Mouse (Mus musculus): Measurements from ENCODE around the gene Ube3c.
"Not testable (repeated sequence)": the region's sequence is repeated elsewhere in the genome, so short reads cannot be mapped to it uniquely, and the experiment has no call there.

Ube3c gene

DNA sequence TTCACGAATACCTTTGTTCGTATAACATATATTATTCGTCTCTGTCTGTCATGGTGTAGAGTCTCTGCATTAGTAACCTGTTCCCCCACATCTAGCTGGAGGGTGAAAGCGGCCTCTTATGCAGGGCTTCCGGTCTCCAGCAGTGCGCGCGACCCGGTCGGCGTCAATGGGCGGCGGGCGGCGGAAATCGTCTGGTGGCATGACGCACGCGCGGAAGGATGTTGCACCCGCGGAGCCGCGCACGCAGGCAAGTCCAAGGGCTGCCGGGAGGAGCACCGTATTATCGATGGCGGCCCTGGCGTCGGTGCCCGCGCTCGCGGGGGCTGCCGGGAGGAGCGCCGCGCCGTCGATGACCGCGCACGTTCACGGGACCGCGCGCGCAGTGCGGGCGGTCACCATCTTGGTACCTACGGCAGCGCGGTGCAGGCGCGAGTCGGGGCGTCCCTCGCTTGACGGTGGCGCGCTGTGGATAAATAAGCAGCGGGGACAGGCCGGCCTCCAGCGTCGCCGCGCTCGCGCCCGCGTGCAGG, at the start of gene Ube3c:
TSS of gene Ube3c (plus strand) at position 395 of the 530 bp plus-strand sequence.
- DNase-seq (ENCODE audit: low read depth, low spot score), result peak; percentile 90

DNA sequence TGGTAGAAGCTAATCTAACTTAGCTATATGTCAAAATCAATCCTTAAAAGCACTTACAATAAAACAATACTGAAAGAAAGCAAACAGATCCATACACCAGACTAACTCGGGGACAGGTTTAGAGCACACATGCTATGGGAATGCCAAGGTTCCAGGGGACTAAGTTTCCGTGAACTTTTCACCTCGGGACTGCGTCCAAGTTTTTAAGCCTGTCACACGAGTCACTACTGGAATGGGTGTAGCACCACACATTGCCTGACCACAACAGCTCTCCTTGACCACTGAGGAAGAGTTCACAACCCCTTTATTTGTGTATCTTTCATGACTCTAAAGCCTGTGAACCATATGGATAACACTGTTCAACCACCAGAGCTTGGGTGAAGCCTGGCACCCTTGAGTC, 8.9 kb upstream of the Ube3c start:
- no peak for DNase-seq (ENCODE audit: low read depth, low spot score)

DNA sequence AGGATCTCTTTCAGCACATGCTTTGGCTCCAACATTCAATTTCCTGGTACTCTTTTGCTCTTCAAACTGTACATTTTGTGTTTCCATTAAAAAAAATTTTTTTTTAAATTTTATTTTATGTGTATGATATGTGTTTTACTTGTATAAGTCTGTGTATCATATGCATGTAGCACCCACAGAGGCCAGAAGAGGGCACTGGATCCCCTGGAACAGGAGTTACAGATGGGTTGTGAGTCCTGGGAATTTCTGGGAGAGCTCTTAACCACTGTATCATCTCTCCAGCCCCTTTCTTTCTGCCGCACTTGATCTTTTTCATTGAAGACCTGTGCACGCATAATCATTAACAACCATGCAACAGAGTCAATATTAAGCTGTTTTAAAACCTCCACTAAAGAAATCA, 8.4 kb upstream of the Ube3c start:
- DNase-seq (ENCODE audit: low read depth, low spot score), result no peak

DNA sequence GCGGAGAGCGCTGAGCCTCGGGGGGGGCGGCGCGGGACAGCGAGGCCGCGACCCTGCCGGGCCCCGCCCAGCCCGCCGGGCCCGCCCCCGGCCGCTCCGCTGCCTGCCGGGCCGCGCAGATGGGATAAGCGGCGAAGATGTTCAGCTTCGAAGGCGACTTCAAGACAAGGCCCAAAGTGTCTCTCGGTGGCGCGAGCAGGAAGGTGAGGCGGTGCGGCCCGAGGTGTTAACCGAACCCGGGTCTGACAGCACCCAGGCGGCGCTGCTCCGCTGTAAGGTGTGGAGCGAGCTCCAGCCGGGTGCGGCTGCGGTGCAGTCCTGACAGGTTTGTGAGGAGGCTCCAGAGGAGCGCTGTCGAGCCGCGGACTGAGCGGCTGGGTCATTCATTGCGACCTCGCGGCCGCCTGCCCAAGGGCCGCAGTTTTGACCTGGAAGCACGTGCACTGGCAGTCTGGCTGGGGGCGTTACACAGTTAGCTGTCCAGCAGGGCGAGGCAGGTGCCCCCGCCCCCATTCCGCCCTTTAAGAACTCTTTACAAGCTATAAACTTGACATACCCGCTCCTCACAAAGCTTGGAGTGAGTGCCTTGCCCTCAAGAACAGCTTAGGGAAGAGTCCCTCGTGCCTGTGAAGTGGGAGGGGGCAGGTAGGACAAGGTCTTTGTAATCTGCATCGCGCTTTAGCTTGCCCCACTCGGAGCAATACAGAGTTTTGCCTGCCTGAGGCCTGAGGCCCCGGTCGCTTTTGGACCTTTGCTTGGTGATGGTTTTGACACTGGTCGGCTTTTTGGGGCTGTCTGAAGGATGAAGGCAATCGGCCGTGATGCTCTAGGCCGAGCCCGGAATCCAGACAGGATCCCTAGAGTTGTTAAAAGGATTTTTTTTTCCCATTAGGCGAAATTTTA, 587 bp downstream of the Ube3c start:
- DNase-seq (ENCODE audit: low read depth, low spot score), result peak; percentile 38

DNA sequence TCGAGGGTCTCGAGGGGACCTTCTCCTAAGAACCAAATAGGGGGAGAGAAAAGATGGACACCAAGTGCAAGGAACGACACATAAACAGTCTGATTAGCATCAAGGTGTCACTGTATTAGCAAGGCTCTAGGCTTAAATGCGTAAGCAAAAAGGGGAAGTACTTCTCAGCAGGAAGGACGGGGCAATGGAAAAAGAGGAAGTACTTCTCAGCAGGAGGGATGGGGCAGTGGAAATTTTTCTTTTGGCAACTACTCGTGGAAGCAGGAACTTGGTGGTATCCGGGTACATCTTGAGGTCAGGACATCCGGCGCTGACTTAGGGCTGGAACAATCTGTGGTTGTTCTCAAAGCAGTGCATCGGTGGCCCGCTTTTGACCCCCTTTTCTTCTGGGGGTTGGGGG, 5.2 kb downstream of the Ube3c start:
- not testable (repeated sequence) for DNase-seq (ENCODE audit: low read depth, low spot score)

DNA sequence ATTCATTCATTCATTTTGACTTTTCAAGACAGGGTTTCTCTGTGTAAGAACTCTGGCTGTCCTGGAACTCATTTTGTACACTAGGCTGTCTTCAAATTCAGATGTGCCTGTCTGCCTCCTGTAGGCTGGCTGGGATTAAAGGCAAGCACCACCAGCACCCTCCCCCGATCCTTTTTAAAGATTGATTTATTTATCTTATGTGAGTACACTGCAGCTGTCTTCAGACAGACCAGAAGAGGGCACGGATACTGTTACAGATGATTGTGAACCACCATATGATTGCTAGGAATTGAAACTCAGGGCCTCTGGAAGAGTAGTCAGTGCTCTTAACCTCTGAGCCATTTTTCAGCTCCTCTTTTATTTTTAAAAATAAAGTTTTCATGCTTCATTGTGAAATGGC, 6.0 kb downstream of the Ube3c start:
- DNase-seq (ENCODE audit: low read depth, low spot score), result no peak

DNA sequence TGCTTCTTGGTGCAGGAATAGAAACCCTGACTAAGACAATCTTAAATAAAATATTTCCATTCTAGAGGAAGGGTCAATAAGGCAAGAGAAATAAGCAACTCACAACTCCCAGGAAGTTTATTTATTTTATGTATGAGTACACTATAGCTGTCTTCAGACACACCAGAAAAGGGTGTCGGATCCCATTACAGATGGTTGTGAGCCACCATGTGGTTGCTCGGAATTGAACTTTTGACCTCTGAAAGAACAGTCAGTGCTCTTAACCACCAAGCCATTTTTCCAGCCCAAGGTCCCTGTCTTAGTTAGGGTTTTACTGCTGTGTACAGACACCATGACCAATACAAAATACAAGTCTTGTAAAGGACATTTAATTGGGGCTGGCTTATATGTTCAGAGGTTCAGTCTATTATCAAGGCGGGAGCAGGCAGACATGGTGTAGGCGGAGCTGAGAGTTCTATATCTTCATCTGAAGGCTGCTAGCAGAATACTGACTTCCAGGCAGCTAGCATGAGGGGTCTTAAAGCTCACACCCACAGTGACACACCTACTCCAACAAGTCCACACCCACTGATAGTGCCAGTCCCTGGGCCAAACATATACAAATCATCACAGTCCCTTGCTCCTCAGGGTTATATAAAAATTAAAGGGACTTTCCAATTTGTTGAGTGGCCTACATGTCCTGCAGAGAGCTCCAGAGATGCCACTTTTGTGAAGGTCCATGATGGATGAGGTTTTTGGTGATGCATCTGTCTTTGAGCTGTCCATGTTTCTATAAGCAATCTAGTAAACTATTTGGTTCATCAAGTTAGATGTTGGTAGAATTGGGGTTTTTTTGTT, 9.0 kb downstream of the Ube3c start:
- peak; percentile 36 for DNase-seq (ENCODE audit: low read depth, low spot score)

DNA sequence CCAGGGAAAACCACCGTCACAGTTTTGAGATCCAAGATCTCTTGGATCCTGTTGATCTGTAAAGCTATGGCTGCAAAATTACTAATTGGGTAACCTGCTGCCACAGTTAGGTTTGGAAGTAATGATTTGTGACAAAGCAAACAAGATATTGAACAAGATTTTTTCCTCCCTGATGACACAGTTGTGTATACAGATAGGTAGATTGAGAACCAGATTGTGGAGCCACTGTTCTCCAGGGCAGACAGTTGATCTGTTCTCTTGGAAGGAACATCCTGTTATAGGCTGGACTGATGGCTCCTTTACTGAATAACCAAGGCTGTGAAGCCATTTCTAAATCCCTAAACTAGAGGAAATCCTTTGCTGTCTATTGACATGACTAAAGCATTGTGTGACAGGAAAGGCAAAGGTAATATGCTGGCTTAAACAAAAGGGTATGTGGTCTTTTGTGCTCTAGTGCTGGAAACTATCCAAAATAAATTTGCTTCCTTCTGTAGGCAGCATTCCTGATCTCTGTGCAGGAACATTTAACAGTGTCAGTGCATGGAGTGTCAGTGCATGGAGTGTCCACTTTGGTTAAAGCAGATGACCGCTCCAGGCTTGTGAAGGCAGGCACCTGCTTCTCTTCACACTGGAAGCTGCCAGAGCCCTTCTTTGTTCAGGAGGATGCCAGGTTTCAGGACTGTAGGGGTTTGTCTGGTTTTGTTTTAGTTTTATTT, 15.0 kb downstream of the Ube3c start:
- no peak for DNase-seq (ENCODE audit: low read depth, low spot score)

DNA sequence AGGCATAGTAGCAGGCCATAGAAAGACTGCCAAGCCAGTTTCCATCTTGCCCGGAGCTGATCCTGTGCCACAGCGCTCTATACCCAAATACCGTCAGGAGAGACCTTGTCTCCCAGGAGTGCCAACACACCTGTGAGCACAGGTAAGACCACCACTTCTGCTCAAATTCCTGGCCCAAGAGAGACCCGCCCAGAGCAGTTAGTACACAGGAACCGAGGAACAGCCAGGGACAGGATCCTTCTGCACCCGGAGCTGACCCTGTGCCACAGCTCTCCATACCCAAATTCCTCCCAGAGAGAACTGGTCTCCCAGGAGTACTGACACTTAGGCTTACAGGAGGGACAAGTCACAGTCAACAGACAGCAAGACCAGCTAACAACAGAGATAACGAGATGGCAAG, 23.1 kb downstream of the Ube3c start:
- DNase-seq (ENCODE audit: low read depth, low spot score), result not testable (repeated sequence)

DNA sequence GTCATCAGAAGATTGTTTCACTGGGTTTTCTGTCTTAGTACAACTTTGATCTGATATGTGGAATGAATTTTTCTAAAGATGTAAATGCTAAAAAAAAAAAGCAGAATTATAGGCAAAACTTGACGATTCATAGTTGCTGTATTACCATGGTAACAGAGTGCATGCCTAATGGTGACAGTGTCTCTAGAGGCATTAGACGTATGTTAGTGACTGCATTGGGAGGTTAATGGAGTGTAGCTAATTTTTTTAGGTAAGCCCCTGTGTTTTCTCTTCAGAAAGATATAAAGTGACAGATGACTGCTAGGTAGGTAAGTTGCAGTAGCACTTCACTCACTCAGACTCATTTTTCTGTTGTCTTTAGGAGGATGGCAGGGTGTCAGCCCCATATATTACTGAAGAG, 37.5 kb downstream of the Ube3c start:
- no peak for DNase-seq (ENCODE audit: low read depth, low spot score)

DNA sequence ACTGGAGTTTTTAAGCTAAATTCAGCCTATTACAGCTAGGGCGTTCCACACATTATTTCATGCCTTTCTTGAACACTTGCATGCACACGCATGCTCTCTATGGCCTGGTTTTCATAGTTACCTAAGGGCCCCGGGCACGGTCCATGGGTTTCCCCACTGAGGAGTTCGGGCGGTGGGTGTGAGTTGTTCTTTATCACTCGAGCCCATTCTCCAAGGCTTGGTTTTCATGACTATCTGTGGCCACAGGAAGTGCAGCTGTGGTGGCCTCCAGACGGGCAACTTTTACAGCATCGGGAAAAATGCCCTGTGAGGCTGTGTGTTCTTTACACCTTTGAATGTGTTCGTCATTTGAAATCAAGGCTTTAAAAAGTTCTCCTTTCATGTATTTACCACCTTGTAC, 56.6 kb downstream of the Ube3c start:
- no peak for DNase-seq (ENCODE audit: low read depth, low spot score)

DNA sequence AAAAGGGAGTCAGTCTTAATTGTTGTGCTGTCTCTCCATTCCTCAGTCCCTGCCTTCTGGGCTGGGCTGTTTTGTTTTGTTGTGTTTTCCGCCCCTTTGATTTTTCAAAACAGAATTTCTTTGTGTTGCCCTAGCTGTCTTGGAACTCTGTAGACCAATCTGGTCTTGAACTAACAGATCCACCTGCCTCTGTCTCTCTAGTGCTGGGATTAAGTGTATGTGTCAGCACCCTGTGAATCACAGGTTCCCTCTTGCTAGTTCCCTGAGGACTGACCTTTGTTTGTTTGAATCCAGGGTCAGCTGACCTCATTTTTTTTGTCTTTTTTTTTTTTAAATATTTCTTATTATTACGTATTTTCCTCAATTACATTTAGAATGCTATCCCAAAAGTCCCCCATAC, 60.9 kb downstream of the Ube3c start:
- no peak for DNase-seq (ENCODE audit: low read depth, low spot score)

DNA sequence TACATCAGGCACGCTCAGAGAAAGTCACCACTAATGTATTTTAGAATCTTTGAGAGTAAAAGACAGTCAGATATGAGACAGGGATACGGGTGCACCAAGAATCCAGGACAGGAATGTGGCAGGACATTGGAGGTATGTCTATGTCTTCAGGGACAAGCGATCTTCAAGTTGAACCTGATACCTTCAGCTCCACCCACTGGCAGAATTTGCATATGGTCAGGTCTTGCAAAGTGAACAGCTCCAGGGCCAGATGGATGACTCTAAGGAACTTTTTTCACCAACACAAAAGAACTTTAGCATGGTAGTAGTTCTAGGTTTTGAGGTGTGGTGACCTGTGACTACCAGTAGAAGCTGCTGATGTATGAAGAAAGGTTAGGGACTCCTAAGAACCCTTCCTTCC, 62.7 kb downstream of the Ube3c start:
- DNase-seq (ENCODE audit: low read depth, low spot score), result no peak

DNA sequence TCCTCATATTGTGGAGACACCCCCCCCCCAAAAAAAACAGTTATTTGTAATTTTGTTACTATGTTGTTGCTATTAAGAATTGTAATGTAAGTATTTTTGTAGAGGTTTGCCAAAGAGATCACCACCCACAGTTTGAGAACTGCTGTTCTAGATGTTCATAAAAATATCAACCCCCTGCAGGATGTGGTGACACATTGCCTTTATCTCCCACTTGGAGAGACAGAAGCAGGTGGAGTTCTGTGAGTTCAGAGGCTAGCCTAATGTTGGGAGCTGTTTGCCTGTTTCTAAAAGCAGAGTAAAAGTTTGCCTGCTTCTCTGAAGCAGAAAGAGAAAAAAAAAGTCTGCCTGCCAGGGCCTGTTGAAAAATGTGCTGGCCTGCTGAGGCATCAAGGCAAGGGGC, 67.3 kb downstream of the Ube3c start:
- no peak for DNase-seq (ENCODE audit: low read depth, low spot score)

DNA sequence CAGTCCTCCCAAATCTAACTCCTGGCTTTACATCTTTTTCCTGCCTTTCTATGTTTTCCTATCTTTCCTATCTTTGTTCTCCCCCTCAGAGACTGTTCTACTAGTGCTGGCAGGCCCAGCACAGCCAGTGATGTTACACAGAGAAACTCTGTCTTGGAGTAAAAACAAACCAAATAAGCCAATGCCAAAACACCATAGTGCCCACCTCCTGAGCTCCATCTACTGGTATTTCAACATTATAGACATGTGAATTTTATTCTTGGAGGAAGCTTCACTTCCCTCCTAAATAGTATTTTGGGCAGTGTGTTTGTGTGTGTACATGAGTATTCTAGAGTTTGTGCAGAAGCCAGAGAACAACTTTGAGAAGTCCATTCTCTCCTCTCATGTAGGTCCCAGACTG, 67.8 kb downstream of the Ube3c start:
- no peak for DNase-seq (ENCODE audit: low read depth, low spot score)

DNA sequence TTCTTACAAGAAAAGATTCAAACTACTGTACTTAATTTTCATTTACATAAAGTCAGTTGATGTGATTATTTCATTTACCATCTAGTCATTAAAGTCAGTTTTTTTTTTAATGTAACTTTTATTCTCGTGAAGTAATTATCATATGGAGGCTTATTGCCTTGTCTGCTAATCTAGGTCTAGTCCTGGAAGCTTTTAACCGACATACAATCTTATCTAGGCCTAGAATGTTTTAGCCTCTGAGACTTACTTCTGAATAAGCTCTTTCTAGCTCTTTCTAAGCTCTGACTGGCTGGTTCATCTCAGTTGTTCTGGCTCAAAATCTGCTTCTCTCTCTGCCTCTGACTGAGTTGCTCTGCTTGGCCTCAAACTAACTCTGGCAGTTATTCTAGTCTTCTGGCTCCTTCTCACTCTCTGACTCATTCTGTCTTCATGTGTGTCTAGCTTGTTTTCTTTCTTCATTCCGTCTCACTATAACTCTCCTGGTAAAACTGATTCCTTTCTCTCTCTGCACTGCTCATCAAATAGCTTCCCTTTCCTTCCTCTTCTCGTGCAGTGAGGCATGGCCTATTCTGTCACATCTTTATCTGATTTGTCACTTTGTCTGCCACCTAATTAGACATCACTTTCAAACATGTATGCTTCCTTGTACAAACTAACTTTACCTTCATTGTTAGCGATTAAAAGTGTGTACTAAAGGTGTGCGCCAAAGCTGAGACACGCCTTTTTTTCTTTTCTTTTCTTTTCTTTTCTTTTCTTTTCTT, 72.3 kb downstream of the Ube3c start:
- no peak for DNase-seq (ENCODE audit: low read depth, low spot score)

DNA sequence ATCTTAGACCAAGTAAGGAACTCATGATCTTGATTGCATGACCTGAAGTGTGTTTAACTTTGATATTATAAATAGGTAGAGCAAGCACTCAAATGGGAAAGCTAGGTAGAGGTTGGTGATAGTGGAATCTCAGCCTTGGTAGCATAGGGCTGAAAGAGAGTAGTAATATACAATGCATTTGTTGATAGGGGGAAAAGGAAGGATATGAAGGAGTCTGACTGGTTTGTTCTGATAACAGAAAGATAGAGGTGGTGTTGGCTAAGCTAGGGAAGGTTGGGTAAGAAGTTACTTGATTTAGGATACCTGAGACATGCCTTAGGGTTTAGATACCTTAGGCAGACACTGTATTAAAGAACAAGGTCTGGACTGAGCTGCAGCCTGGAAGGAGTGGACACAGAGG, 82.7 kb downstream of the Ube3c start:
- DNase-seq (ENCODE audit: low read depth, low spot score), result no peak

DNA sequence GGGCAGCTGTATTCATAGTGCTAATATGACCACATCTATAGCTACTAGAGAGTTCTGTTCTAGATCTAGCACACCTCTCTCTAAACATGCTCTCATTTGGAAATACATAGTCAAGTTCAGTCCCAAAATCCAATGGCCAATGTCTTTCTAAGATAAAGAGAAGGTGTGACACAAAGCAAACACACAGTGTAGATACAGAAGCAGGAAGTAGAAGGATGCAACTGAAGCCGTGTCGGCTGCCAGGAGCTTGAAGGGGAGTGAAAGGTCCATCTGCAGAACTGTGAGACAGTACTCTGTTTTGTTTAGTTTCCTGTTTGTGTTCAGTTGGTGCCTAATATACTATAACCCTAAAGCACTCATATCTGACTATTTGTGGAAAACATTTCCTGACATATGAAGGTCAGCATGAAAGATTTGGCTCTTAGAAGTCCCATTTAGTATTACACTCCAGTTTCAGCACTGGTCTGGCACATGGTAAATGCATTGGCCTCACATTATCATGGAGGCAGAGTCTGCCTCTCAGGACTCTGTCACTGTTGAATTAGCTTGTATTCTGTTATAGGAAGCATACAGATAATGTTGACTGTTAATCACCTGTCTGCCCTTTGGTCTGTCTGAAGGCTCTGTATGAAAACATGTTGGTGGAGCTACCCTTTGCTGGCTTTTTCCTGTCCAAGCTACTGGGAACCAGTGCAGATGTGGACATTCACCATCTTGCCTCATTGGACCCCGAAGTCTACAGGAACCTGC, 88.7 kb downstream of the Ube3c start:
- no peak for DNase-seq (ENCODE audit: low read depth, low spot score)

DNA sequence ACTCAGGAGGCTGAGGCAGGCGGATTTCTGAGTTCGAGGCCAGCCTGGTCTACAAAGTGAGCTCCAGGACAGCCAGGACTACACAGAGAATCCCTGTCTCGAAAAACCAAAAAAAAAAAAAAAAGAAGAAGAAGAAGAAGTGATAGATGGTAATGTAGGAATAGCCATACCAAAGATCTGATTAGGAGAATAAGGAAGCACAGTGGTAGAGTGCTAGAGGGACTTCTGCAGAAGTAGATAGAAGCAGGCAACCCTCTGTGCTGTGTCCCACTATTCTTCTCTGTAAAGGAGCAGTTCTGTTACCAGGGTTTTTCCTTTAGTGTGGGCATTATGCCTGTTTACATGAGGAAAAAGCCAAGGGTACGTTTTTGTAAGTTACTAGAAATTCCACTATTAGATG, 92.2 kb downstream of the Ube3c start:
- DNase-seq (ENCODE audit: low read depth, low spot score), result not testable (repeated sequence)

DNA sequence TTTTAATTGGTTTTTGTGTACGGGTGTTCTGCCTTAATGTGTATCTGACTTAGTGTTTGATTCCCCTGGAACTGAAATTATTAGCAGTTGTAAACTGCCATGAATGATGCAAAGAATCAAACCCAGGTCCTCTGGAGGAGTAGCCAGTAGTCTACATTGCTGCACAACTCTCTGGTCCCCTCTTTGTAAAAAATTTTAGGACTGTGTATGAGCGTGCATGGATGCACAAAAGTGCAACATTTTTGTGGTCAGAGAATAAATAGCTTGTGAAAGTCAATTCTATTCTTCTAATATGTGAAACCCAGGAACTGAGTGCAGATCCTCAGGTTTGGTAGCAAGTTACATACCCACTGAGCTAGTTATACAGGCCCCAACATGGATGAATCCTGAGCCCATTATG, 96.3 kb downstream of the Ube3c start:
- no peak for DNase-seq (ENCODE audit: low read depth, low spot score)
